Mouse (Mus musculus) gonadal fat pad, adult 2 months (tissue): ENCODE data around the gene Rbbp8nl. TPM values are rescaled to one million over a fixed set of nuclear protein-coding genes. Genes with fewer than 3 reads are reported as not detected.

Experiments
- DNase-seq: peaks from one replicate; pipeline ENCODE4 v3.0.0-alpha.2; 2012; ENCODE audit warnings: low read depth
- polyA plus RNA-seq: library from polyadenylated mRNA; depleted of rRNA; stranded (reverse); fragments of >200 nt; gene quantifications from 2 replicates; pipeline ENCODE4 v1.2.3, GENCODE M21; 2012

Gene Rbbp8nl
- polyA plus RNA-seq, 1 experiment = 3.6 TPM

DNA sequence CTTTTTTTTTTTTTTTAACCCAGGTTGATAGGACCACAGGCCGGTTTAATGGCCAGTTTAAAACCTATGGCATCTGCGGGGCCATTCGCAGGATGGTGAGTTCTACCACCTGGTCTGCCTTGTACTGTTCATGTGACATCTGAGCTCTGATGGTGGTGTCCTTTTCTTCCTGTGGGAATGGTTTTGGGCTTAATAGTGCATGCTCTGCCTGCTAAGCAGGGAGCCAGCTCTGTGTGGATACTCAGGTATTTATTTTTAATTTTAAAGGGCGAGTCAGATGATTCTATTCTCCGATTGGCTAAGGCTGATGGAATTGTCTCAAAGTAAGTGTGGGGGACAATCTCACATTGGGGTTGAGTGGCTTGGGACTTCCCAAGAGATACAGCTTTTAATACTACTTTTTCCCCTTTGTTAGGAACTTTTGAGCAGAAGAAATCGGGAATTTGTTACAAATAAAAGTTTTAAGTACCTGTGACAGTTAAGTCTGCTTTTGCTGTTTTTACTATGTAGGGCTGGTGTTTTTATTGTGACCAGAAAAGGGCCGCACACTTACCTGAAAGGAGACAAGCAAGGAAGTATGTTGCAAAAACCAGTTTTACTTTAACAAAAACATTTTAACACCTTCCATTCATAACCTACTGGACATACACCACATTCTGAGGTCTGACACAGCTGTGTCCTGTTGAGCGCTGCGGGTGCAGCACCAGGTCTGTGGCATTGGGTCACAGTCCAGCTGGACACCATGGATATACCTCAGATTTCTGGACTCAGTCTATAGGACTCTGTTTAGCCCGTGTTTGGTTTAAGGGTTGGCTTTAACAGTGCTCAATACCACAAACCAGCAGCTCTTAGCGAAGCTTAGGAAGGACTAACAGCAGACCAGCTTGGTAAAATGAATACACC is 31.5 kb downstream of the Rbbp8nl start:
- no peak for DNase-seq

DNA sequence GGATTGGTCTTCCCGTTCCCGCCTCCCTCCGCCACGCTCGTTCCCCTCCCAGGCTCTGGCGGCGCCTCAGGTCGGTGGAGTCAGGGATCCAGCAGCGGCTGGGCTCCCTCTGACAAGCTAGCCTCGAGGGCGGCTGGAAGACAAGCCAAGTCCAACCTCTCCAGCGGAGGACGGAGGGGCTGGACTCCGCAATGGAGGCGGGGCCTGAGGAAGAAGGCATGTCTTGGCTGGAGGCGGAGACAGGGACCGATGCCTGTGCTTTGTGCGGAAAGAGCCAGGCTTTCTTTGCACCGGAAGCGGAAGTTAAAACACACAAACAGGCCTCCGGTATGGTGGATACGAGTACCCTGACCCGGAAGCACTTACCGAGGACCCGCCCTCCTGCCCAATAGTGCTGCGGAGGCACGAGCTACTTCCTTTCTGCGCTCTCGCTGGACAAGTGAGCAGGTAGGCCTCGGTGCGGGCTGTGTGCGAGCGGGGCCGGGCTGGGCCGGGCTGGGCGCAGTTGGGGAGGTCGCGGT is 32.6 kb downstream of the Rbbp8nl start, which contains the start of gene Rps21:
Gene Rps21, plus strand, starts transcription at position 377 of the 521 bp plus-strand sequence.
- peak; percentile 95 for DNase-seq

DNA sequence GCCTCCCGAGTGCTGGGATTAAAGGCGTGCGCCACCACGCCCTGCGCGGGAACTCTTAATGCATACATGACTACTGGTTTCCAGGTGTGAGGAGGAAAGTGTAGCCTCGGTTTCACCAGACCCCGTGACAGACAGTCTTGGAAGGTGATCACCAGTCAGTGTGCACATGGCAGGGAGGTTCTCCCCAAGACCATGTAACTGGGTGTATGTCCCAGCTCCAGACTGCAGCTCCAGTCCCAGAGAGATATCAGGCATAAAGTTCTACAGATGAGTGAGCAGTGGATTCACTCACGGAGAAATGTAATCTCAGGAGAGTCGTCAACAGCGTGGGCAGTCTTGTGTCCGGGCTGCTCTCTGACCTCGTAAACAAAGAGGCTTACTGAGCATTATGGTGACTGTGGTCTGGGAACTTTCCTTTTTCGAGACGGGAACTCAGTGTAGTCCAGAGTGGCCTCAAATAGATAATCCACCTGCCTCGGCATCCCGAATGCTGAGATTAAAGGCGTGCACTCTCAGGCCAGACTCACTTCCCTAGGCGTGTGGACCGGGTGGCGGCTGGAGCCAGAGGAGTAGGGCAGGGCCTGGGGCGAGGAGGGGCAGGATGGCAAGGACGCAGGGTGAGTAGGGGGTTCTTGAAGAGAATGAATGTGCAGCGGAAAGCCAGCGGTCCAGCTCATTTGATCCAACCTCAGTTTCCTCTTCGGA is 33.2 kb downstream of the Rbbp8nl start:
- DNase-seq = no peak

DNA sequence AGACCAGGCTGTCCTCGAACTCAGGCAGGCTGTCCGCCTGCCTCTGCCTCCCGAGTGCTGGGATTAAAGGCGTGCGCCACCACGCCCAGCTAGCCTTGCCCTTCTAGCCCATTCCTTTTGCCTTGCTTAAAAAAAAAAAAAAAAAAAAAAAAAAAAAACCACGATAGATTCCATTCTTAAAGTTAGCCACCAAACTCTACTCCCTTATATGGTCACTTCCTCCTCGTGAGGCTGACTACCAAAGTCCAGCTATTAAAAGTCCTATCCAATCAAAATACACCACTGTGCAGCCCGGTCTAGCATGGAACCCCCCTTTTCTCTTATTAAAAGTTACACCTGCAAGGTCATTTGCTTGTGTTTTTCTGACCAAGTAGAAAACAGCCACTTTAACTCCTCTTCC is 34.0 kb downstream of the Rbbp8nl start:
- no peak for DNase-seq

DNA sequence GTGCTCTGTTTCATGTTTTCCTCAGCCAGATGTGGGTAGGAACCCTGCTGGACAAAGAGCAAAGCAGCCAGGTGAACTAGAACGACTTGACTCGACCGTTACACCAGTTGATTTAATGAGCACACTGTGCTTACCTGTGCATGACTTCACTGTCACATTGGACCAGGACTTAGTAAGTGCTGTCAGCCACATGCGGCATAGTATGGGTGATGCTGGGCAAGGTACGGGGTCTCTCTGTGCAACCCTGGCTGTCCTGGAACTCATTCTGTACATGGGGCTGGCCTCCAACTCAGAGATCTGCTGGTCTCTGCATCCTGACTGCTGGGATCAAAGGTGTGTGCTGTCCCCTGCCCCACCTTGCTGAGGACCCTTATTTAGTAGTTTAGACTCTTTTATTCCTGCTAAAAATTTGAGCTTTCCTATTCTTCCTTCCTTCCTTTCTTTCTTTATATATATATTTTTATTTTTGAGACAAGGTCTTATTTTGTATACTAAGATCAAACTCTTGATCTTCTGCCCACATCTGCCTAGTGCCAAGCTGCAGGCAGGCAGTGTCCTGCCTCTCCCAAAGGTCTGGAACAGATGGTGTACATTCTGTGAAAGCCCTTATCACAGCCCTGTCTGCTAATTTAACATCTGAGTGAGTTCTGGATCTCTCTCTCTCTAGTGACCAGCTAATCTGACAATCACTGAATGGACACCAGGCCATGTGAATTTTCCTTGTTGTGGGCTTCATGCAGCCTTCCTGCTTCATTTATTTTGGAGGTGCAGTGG is 35.1 kb downstream of the Rbbp8nl start:
- no peak for DNase-seq

DNA sequence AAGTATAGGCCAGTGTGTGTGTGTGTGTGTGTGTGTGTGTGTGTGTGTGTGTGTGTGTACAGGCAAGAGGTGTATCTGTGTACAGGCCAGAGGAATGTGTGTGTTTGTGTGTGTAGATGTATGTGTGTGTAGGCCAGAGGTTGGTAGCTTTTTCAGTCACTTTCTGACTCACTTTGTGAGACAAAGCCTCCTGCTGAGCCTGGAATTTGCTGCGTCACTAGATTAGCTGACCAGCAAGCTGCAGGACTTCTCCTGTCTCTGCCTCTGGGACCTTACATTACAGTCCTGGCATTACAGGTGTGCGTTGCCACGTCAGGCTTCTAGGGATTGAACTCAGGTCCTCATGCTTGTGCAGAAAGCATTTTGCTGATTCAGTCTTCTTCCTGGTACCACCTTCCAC is 37.8 kb downstream of the Rbbp8nl start:
- DNase-seq = no peak

DNA sequence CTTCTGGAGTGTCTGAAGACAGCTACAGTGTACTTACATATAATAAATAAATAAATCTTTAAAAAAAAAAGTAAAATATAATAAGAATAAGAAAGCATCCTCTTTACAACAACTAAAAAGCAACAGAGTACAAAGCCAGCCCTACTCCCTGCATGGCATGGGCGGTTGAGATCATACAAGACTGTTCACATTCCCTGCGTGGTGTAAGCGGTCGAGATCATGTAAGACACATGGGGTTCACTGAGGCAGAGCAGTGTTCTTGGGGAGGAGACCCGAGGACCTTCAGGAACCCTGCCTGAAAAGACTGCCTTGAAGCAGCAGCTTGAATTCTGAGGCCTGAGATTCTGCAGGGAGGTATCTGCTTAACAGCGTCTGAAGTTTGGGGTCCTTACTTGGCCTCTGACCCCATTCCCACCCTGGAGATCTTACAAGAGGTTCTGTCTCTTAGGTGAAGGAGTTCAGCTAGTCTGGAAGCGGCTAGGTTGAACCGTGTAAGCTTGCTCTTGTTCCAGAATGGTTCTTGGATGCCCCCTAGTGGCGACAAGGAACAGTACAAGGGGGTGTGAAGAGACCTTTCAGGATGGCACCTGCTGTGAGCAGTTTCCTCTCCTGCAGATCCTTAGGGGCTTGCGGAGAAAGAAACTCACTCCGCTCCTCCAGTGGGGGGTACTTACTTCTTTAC is 38.6 kb downstream of the Rbbp8nl start:
- no peak for DNase-seq

DNA sequence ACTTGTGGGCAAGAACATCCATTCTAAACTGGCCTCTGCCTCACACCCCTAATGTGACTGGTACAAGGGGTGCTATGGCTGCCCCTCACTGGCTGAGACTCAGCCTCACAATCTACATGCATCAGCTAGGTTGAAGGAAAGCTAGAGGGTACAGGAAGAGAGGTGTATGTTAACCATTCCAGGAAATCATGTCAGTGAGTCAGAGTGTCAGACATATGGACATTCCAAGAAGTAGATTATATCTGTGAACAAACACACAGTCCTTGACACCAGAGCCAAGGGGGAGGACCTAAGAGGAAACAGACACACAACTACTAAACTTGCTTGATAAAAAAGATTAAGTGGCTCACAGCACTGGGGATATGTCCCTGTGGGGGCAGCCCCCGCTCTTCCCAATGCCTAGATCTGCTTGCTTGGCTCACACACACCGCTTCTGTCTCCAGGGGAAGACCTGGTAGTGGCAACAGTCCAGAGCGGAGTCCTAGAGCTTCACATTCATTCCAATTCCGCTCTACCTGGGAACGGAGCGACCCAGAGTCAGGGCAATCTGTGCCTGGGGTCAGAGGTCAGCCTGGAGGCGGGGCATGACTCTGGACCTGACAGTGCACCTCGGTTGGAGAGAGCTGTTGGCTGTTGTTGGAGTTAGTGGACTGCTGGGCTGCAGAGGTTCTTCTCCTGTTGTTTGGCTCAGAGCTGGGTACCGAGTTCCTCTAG is 40.6 kb downstream of the Rbbp8nl start:
- DNase-seq = no peak

DNA sequence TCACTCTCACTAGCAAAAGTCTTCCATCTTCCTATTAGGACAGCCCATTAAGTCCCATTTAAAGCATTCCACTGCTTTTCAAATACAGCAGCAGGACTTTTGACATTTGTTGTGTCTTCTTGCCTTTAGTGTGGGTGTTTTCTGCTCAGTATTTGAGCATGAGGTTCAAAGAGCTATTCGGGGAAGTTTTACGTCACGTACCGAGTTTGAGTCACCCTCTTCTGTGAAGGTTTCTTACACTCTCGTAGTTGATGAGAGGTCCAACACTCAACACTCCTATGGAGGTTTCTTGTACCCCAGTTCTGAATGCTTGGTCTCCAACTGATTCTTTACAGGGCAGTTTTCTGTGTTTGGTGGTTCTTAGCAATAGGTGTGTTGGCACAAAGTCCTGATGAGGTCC is 41.8 kb downstream of the Rbbp8nl start:
- no peak for DNase-seq

DNA sequence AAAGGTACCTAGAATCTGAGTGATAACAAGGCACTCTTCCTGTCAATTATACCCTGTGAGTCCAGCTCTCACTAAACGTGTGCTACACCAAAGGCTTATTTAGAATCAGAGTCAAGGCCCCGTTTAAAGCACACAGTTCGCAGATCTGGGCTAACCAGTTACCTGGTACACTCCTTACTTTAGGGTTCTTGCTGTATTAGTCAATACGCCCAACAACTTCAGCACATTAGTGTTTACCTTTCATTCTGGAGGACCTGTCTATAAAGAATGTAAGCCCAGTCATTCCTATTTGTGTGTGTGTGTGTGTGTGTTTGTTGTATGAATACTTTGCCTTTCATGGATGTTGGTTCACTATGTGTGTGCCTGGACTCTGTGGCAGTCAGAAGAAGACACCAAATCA is 46.6 kb downstream of the Rbbp8nl start:
- DNase-seq = no peak

DNA sequence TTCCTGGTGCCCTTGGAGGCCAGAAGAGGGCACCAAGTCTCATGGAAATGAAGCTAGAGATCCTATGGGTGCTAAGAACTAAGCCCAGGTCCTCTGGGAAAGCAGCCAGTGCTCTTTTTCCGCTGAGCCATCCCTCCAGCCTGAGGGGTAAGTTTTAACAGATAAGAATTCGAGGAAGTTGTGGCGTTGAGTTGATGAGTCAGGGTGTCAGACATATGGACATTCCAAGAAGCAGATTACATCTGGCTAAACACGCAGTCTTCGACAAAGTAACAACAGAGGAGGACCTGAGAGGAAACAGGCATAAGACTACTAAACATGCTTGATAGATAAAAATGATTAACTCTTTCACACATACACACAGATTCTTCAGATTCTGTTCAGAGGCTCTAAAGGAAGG is 51.1 kb downstream of the Rbbp8nl start:
- DNase-seq = no peak

DNA sequence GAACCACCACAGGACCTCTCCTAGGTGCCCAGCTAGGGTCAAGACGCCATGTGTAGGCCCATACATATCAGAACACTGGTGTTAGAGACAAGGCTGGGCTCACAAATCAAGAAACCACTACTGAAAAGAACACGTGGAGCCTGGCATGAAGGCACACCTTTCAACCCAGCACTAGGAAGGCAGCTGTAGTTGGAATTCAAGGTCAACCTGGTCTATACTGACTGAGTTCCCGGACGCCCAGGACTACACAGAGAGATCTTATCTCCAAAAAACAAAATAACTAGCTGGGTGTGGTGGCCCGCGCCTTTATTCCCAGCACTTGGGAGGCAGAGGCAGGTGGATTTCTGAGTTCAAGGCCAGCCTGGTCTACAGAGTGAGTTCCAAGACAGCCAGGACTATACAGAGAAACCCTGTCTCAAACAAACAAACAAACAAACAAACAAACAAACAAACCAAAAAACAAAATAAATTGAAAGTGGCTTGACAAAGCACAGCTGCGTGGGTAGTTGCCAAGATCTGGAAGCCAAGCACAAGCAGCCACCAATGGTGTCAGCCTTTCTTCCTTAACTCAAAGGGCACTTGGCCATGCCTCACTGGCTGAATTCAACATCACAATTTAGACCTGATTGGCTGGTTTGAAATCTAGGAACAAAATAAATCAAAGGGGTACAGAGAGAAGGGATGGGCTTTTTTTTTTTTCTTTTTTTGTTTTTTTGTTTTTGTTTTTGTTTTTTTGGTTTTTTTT is 51.9 kb downstream of the Rbbp8nl start:
- DNase-seq = no peak

DNA sequence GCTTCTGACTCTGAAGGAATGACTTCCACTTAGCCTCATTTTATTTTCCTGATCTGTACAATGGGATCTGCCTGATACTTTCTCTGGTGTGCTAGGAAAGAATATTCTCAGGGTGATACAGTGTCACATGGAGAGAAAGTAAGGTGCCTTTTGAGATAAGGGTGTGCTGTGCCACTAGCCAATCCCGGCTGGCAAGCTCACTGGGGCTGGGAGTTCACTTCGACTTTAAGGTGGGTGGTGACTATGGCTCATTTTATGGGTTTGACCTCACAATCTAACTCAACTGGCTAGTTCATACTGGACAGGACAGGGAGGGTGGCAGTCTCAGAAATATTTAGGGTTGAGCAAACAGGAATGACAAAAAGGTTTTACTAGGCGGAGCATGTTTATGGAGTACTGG is 52.7 kb downstream of the Rbbp8nl start:
- no peak for DNase-seq

DNA sequence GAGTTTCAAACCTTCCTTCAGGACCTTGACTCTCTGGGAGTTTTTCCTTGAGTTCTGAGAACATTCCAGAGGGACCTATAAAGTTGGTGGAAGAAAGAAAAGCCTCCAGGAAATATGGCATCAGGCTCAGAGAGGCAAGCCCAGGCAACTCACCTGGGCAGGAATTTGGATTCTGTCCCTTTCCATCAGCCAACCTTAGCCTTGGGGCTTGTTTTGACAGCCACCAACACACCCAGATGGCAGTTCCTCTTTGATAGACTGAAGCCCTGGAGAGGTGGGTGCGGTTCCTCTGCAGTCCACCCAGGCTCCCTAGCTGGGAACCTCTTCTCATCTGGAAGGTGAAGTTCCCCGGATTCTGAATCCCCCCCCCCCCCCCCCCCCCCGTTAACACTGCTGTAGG is 53.2 kb downstream of the Rbbp8nl start:
- DNase-seq = peak; percentile 79

DNA sequence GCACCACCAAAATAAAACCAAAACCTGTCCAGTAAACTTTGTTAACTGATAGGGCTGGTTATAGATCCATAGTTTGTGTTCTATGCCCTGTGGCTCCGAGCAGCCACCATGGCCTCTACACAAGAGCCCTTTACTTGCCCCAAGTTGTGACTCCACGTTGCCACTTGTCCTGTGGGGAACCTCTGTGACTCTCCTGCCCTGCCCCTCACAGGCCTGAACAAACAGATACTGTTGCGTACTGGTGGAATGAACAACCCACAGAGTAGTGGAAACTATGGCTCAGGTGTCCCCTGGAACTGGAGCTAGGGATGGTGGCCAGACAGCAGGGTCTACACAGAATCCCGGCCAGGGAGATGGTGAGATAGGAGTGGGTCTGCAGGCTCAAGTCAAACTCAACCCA is 53.9 kb downstream of the Rbbp8nl start:
- DNase-seq = no peak

DNA sequence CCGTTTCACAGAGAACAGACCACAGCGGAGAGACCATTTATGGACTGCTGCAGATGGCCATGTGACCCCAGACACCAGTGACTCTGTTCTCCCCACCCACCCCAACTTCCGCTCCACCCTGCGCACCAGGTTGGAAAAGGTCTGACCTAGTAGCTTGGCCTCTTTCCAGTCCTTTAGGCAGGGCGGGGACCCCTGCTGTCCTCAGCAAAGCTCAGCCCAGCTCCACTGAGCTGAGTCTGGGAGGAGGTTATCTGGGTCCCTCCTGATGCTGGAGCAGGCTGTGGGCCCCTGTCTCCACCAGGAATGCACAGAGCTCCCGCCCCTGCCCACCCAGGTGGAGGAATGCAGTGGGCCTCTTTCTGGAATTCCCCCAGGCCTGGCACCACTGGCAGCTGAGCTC is 54.7 kb downstream of the Rbbp8nl start:
- DNase-seq = no peak

DNA sequence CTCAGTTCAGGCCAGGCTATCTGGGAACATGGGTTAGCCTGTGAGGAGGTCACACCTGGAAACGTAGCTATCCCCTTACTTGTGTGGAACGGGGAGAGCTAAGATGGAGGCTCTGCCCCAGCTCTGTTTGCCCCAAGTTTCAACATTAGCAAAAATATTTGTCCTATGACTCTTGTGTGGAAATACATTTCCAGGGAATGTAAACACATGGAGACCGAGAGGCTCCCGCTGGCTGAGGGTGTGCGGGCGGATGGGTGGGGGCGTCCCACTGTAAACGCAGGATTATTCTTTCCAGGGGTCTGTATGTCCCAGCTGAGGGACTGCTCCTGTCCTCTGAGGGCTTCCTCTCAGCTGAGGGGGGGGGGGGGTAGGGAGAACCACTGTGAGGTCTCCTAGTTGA is 55.3 kb downstream of the Rbbp8nl start:
- no peak for DNase-seq

DNA sequence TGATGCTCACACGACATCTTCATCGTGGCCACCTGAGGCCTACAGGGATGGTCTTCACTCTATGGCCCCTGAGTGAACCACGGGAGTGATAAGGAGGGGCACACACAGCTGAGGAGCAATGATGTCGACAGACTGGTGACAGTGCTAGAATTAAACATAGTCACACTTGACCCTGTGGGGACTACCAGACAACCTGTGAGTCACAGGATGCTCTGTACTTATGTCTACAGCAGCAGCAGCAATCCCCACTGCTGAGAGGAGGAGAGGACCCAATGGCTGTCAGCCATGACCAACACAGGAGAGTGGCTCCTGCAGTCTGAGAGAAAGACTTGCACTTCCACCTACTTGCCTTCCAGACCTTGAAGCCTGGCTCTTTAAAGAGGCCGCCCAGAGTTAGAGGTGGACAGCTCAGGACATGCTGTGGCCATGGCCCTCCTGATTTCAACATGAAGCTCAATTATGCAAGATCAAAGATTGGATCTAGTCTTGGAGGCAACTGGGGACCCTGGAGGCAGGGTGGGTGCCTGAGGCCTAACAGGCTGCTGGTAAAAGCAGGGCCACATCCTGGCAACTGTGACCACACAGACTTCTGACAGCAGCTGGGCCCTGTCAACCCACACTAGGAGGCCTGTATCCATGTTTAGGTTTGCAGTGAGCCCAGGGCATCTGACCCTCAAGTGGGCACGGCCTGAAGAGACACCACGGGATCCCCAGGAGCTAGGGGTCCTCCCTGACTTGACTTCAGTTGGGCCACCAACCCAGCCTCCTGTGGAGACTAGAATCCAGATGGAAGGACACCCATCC is 56.4 kb downstream of the Rbbp8nl start:
- no peak for DNase-seq

DNA sequence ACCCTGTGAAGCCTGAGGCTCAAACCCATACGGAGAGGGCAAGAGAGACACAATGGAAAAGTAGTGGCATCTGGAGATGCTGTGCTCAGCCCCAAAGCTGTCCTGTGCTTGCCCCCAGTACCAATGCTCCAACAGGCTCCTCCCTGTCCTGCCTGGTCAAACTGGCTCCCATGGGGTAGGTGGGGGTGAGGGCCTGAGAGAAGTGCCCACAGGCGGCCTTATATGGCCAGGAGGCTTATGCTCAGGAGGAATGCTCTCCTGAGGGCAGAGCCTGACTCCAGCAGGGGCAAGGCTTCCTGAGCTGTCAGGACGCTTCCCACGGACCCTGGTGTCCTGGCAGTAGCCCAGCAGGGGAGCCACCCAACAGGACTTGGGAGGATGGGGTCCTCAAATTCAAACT is 59.2 kb downstream of the Rbbp8nl start:
- no peak for DNase-seq
